Mouse (Mus musculus) embryonic fibroblast, embryonic 13.5 days (primary cell): Measurements from ENCODE around the gene Ttc27. TPM values are rescaled to one million over a fixed set of nuclear protein-coding genes. Genes with fewer than 3 reads are reported as not detected.

ENCODE experiments used
- H3K27ac ChIP-seq: 2 replicates; pipeline ENCODE4 v1.5.1; 2012; ENCODE audit warnings: low read length, control low read depth, inconsistent platforms; ENCODE audit not compliant: insufficient read depth
- H3K4me1 ChIP-seq: 2 replicates; pipeline ENCODE4 v1.6.1; 2011; ENCODE audit warnings: low read length; ENCODE audit not compliant: control insufficient read depth, insufficient read depth
- H3K4me3 ChIP-seq: 2 replicates; pipeline ENCODE4 v1.5.1; 2011; ENCODE audit warnings: mild to moderate bottlenecking, control low read depth, low read length; ENCODE audit not compliant: insufficient read depth
- CTCF ChIP-seq: IDR thresholded peaks from 2 replicates; pipeline ENCODE4 v1.5.1; 2011; ENCODE audit warnings: mild to moderate bottlenecking, control low read depth, low read length, moderate library complexity, borderline replicate concordance; ENCODE audit not compliant: insufficient read depth
- POLR2A ChIP-seq: IDR thresholded peaks from 2 replicates; pipeline ENCODE4 v1.6.1; 2011; ENCODE audit warnings: low read depth, mild to moderate bottlenecking, control low read depth, low read length, moderate library complexity
- polyA plus RNA-seq: library from polyadenylated mRNA; stranded (reverse); fragments of >200 nt; gene quantifications from 2 replicates; pipeline ENCODE4 v1.2.4, GENCODE M21; 2011; ENCODE audit warnings: low read depth; ENCODE audit not compliant: missing spikeins, insufficient read length

Ttc27 gene
- polyA plus RNA-seq, 1 experiment, result 25.6 TPM

DNA sequence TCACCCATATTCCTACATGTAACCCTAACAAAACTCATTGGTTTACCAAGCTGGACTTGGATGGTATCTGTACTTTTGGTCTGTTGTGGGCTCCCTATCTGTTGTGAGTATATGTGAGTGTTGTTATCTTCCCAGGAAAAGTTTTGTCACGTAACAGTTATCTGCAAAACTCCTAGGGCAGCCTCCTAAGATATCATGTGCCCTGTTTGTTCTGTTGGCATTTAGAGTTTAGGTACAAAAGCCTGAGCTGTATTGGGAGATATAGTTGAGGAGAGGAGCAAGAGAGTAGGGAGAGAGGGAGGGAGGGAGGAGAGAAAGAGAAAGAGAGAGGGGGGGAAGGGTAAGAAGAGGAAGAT is 186.8 kb downstream of the Ttc27 start:
- peaks cover 4% of the 10 kb centered on the region; the same call in 1 of the 2 replicates for H3K4me1 ChIP-seq
- TF ChIP-seq CTCF (no peak), POLR2A (no peak)
- H3K4me3 ChIP-seq, result no peak overlapping the region
- H3K27ac ChIP-seq, result no peak overlapping the region

DNA sequence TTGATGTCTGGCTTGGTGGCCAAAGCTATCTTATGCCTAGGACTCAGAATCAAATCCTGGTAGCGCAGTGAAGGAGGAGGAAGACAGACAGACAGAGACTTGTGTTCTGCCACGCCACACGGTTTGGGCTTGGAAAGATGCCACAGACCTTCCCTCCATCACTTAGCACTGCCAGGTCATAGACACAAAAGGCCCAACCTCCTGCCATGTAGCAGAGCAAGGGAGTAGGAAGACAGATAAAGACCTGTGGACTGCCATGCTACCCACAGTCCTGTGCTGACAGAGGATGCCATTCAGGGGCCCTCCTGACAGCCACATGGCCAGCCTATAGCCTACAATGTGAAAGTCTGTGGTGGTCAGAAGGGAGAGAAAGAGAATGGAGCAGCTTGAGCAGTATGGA is 187.4 kb downstream of the Ttc27 start:
- H3K27ac ChIP-seq, result no peak overlapping the region
- no peak overlapping the region for H3K4me3 ChIP-seq
- H3K4me1 ChIP-seq, result peaks cover 4% of the 10 kb centered on the region; the same call in 1 of the 2 replicates
- TF ChIP-seq POLR2A (no peak), CTCF (no peak)

DNA sequence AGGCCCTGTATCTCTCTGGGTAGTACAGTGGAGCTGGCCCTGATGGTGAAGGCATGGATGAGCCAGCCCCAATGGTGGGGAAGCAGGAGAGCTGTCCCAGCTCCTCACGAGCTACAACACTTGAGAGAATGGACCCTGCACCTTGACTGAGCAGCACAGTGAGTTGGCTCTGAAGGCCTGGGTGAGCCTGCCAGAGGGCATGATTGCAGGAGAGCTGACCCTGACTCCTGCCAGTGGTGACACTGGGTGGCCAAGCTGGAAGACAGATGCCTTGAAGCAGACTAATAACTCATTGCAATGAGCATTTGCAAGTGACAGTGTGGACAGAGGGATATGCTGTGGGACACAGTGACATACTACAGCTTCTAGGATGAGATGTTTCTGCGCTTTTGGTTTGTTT is 195.5 kb downstream of the Ttc27 start:
- Histone ChIP-seq H3K27ac (no peak overlapping the region), H3K4me3 (no peak overlapping the region), H3K4me1 (no peaks in the 10 kb centered on the region)
- no peak for TF ChIP-seq POLR2A
- TF ChIP-seq CTCF, result no peak

Other genes starting within 250 kb of the Ttc27 start
- 161 and 164 TPM in 2 replicates for gene Yipf4, start 228.2 kb upstream of the Ttc27 start, polyA plus RNA-seq
- 97.3 and 106 TPM in 2 replicates for gene Birc6, start 189.4 kb upstream of the Ttc27 start, polyA plus RNA-seq